Mouse (Mus musculus): ENCODE results near the gene Gm3448.
"Not testable (repeated sequence)": the region's sequence is repeated elsewhere in the genome, so short reads cannot be mapped to it uniquely, and the experiment has no call there.

The Gm3448 gene

GRCm38 (mm10) chr17:15031414-15031813 is 9.9 kb downstream of the Gm3448 start:
- not testable (repeated sequence) for DNase-seq (ENCODE audit: low spot score)

- not testable (repeated sequence) for DNase-seq (ENCODE audit: low spot score)
These were observed 15.8 kb downstream of the Gm3448 start for GRCm38 (mm10) chr17:15025513-15025912.

- not testable (repeated sequence) for DNase-seq (ENCODE audit: low spot score)
These were observed 16.7 kb downstream of the Gm3448 start for GRCm38 (mm10) chr17:15024502-15025193.

DNA sequence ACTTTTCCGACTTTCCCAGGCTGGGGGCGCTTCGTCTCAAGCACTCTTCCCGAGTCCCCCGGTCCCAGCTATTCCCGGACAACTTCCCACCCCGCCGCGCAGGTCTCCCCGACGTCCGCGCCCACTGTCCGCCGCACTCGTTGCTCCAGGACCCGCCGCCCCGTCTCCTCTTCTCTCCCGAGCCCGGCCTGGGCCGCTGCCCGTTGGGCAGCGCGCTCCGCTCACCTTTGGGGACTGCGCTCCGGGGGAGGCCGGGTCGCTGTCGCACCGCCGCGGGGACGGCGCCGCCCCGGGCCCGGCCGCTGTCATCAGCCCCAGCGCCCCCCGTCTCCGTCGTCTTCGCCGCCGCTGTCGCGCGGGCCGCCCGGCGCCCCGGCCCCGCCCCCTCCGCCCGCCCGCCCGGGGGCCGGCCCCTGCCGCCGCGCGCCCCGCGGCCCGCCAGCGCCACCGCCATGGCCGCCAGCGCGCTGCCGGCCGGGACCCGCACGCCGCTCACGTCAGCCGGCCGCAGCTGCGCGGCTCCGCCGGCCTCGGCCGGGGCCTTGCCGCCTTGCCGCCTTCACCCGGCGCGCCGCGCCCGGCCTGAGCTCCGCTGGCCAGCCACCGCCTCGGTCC is 17.4 kb downstream of the Gm3448 start:
- not testable (repeated sequence) for DNase-seq (ENCODE audit: low spot score)

DNA sequence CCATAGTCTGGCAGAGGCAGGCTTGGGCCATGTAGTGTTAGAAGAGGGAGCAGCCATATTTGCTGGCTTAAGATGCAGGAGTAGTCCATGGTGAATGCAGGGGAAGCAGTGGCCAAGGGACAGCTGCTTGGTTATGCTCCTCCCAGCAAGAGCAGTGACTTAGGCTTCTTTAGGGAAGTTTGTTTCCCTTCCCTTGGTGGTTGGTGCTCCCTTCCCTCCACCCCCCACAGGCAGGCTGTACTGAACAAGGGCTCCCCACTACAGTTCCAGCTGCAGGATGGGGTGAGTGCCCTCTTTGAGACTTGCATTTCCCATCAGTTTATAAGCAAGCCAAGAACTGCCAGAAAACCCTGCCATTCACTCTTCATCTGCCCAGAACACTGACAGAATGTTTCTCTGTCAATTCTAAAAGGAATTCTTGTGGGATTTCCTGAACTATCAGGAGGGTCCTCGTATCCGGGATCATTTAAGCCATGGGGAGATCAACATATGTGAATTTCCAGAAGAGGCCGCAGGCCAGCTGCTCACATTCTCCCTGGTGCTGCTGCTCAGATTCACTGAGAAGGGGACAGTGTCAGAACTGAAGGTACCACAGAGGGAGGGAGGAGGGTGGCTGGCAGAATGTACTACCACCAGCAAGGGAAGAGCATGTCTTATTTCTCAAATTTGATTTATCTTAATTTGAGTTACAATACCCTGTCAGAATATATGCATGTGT is 19.7 kb downstream of the Gm3448 start:
- DNase-seq (ENCODE audit: low spot score) = peak; percentile 53

- DNase-seq (ENCODE audit: low spot score) = not testable (repeated sequence)
These were observed 31.5 kb downstream of the Gm3448 start, which contains the start of gene Gm3435 for GRCm38 (mm10) chr17:15009706-15010413. Gene Gm3435, plus strand, starts transcription at chr17:15010176.

DNA sequence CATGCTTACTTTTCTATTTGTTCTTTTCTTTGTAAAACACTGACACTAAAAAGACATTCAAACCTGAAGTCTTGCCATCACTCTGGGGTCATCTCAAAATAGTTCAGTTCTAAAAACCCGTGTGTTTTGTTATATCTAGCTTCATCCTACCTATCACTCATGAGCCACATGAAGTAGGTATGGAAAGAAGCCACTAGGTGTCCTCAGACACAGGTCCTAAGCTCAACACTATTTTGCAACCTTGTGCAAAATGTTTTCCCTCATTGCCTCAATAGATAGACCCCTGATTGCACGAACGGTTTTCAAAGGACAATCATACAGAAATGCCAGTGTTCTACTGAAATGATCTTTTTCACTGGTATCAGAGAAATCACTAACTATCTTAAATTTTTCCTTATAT is 32.2 kb downstream of the Gm3448 start:
- not testable (repeated sequence) for DNase-seq (ENCODE audit: low spot score)

- not testable (repeated sequence) for DNase-seq (ENCODE audit: low spot score)
These were observed 41.3 kb downstream of the Gm3448 start for GRCm38 (mm10) chr17:15000047-15000446.

DNA sequence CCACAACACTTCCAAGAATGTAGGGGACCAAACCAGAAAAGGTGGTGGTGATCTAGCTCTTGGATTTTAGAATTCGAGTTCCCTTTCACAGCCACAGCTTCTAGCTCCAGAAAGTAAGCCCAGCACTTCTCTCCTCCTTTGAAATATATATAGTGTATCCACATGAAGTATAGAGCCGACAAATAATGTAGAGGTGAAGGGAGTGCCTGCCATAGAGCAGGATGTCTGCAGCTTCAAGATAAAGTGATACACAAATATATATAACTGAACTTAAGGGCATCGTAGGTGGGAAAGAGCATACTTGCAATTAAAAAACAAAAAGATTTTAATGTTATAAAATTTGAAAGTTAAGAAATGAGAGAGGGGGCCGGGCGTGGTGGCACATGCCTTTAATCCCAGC is 47.2 kb downstream of the Gm3448 start:
- not testable (repeated sequence) for DNase-seq (ENCODE audit: low spot score)

DNA sequence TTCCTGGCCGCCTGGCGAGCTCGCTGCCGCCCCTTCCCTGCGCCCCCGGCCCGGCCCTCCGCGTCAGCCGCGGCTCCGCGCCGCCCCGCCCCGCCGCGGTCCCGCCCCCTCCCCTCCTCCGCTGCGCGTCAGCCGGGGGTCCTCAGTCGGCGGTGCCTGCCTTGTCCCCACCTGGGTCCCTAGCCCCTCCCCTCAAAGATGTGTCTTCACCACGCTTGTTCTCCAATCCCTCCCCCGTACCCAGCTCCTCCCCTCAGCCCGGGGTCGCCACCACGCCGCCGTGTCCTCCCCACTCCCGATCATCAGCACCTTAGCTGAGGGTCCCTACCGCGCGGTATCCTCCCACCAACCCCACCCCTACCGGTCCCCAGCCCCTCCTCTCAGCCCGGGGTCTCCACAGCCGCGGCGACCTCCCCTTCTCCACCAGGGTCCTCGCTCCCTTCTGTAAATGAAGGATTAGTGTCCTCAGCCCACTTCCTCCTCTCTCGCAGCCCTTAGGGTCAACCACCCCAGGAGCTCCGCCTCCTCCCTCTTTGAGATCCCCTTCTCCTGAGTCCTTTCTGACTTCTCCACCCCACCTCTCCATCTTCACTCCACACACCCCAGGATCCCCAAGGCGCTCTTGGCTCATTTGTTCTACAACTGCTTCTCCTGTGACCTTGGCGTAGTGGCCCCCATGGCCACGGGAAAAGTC is 48.1 kb downstream of the Gm3448 start:
- not testable (repeated sequence) for DNase-seq (ENCODE audit: low spot score)

GRCm38 (mm10) chr17:14992522-14993138 is 48.7 kb downstream of the Gm3448 start:
- DNase-seq (ENCODE audit: low spot score) = not testable (repeated sequence)

DNA sequence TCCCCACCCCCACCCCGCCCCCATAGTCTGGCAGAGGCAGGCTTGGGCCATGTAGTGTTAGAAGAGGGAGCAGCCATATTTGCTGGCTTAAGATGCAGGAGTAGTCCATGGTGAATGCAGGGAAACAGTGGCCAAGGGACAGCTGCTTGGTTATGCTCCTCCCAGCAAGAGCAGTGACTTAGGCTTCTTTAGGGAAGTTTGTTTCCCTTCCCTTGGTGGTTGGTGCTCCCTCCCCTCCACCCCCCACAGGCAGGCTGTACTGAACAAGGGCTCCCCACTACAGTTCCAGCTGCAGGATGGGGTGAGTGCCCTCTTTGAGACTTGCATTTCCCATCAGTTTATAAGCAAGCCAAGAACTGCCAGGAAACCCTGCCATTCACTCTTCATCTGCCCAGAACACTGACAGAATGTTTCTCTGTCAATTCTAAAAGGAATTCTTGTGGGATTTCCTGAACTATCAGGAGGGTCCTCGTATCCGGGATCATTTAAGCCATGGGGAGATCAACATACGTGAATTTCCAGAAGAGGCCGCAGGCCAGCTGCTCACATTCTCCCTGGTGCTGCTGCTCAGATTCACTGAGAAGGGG is 51.1 kb downstream of the Gm3448 start:
- peak; percentile 21 for DNase-seq (ENCODE audit: low spot score)

DNA sequence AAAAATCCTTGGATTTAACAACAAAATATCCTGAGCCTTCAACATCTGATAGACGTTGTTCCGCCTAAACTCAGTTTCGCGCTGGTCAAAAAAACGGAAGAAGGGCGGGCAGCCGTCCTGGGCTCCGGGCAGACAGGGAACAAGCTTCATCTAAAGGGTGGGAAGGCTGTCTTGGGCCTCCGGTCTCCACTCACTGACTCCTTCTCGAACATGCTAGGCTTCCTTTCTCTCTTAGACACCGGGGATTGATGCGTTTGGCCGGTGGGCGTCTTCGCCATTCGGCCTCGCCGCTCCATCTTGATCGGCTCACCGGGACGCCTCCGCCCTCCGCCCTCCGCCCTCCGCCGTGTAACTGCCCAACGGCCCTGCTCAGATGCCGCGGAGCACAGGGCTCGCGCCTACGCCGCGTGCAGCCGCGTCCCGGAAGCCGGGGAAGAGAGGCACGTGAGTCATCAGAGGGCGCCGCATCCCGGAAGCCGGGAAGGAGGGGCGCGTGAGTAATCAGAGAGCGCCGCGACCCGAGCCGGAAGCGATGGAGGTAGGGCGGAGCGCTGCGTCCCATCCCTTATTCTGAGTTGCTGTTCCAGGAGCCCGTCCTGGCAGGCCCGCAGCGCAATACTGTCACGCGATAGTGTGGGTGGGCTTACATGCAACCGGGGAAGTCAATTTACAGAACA is 62.8 kb downstream of the Gm3448 start, which contains the start of the genes 9030025P20Rik and Gm3417:
Gene 9030025P20Rik, plus strand, starts transcription at position 107 of the 677 bp plus-strand sequence.
Gene Gm3417, minus strand, starts transcription at position 429 of the 677 bp plus-strand sequence.
- not testable (repeated sequence) for DNase-seq (ENCODE audit: low spot score)

DNA sequence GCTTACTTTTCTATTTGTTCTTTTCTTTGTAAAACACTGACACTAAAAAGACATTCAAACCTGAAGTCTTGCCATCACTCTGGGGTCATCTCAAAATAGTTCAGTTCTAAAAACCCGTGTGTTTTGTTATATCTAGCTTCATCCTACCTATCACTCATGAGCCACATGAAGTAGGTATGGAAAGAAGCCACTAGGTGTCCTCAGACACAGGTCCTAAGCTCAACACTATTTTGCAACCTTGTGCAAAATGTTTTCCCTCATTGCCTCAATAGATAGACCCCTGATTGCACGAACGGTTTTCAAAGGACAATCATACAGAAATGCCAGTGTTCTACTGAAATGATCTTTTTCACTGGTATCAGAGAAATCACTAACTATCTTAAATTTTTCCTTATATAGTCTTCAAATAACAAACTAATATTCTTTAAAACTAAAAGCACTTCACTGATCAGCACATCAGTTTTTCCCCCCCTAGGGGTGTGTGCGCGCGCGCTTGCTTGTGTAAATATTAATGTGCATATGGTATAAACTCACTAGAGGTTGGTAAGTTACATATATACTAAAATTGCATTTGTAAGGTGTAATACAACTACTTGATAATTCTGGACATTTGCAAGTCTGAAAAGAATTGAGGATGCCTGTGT is 63.5 kb downstream of the Gm3448 start:
- not testable (repeated sequence) for DNase-seq (ENCODE audit: low spot score)

DNA sequence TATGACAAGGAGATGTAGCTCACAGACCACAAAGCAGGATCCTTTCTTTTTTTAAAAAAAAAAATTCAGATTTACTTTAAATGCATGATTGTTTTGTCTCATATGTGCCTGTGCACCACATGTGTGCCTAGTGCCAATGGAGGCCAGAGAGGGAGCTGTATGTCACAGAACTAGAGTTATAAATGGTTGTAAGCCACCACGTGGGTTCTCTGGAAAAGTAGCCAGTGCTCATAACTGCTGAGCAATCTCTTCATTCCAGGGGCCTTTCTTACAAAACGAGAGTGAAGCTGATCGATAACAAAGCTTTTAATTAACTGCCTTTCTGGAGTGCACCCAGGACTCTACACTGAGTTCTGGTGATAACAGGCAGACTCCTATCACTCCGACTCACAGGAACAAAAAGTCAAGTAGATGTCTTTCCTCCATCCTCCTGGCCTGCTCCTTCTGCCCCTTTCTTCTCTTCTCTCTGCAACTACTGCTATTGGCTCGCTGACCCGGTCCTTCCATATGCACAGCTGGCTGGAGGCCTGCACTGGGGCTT is 72.9 kb downstream of the Gm3448 start:
- not testable (repeated sequence) for DNase-seq (ENCODE audit: low spot score)

GRCm38 (mm10) chr17:14961557-14962154 is 79.7 kb downstream of the Gm3448 start:
- not testable (repeated sequence) for DNase-seq (ENCODE audit: low spot score)

DNA sequence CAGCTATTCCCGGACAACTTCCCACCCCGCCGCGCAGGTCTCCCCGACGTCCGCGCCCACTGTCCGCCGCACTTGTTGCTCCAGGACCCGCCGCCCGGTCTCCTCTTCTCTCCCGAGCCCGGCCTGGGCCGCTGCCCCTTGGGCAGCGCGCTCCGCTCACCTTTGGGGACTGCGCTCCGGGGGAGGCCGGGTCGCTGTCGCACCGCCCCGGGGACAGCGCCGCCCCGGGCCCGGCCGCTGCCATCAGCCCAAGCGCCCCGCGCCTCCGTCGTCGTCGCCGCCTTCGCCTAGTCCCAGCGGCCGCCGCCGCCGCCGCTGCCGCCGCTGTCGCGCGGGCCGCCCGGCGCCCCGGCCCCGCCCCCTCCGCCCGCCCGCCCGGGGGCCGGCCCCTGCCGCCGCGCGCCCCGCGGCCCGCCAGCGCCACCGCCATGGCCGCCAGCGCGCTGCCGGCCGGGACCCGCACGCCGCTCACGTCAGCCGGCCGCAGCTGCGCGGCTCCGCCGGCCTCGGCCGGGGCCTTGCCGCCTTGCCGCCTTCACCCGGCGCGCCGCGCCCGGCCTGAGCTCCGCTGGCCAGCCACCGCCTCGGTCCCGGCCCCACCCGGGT is 80.3 kb downstream of the Gm3448 start, which contains the start of gene Phf10:
Gene Phf10, minus strand, starts transcription at position 323 of the 606 bp plus-strand sequence.
- not testable (repeated sequence) for DNase-seq (ENCODE audit: low spot score)

GRCm38 (mm10) chr17:14960520-14960919 is 80.8 kb downstream of the Gm3448 start:
- DNase-seq (ENCODE audit: low spot score) = no peak
